Mouse (Mus musculus) left cerebral cortex, adult 11 months (tissue): ENCODE measurements around the gene Olfr735.

Source experiments
- DNase-seq: peaks from one replicate; pipeline ENCODE4 v3.0.0; 2022; ENCODE audit warnings: low spot score

Gene Olfr735

GRCm38 (mm10) chr14:50348796-50349195 is at the start of gene Olfr735:
Gene Olfr735, minus strand, starts transcription at chr14:50348872.
- no peak for DNase-seq

DNA sequence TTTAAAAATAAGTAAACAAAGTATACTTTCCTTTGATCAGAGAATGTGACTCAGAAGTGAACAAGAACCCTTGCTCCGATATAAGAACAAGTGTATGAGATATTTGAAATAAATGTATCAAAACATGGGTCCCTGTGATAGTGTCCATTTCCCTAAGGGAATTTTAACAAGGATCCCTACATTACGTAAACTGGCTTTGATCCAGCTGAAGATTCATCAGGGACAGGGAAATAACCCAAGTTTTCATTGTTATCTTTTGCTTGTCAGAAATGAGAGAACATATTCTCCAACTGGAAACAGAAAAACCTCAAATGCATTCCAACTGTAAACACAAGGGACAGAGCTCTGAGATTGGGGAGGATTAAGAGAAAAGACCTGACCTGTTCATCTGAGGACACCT is 32.2 kb upstream of the Olfr735 start, which contains the start of gene Olfr736:
Gene Olfr736 (plus strand): TSS at position 301 of the 400 bp plus-strand sequence.
- no peak for DNase-seq

- no peak for DNase-seq
Observed at GRCm38 (mm10) chr14:50363561-50363960, 14.9 kb upstream of the Olfr735 start.

DNA sequence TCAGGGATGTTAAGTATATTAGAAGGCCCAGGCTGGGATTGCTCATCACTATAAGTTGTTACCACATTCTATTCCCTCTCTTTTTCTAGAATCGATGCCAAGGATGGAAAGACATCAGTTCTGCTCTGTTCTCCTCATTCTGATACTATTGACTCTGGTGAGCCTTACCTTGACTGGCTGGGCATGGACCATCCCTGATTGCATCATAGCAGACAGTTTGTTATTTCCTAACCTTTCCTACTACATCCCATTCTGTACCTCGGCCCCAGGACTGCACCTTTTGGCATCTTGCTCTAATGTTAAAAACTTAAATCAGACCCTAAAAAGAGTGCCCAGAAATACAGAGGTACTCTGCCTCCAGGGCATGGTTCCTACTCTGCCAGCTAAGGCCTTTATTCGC is 11.8 kb upstream of the Olfr735 start:
- DNase-seq, result no peak

- no peak for DNase-seq
Observed at GRCm38 (mm10) chr14:50357593-50357992, 8.9 kb upstream of the Olfr735 start, which contains the start of gene Tlr11. Gene Tlr11, plus strand, starts transcription at chr14:50357914.

GRCm38 (mm10) chr14:50356725-50357124 is 8.1 kb upstream of the Olfr735 start:
- no peak for DNase-seq

DNA sequence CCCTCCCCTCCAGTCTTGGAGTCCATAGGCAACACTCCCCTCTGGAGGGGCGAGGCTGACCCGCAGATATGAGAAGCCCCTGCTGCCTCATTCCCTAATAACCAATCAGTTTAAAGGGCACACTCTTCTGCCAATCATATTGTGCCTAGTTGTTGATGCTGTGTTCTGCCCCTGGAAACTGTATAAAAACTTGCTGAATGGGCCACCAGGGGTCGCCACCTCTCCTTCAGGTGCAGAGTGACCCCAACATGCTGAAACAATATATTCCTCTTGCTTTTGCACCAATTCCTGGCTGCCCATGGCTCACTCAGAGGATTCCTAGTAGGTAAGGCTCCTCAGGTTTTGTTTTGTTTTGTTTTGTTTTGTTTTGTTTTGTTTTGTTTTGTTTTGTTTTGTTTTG is 3.8 kb upstream of the Olfr735 start:
- no peak for DNase-seq

DNA sequence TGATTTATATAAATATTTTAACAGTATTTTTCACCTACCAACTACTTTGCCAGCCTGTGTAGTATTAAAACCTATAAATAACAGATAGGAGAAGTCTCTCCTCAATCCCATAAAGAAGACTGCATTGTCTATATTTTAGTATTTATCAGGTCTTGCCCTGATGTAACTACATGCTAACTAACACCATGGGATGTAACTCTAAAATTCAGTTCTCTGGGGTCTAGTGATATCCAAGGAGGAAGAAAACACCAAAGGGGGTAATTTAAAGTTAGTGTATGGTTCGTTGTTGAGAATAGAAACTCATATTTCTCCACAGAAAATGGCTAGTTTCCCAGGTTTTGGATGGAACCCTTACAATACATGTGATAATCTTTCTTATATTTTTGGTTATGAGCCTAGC is 22.0 kb downstream of the Olfr735 start, which contains the start of gene Olfr734:
Gene Olfr734 (minus strand): TSS at position 101 of the 400 bp plus-strand sequence.
- no peak for DNase-seq

- no peak for DNase-seq
Observed at GRCm38 (mm10) chr14:50301422-50301821, 47.2 kb downstream of the Olfr735 start, which contains the start of gene Olfr733. Gene Olfr733, minus strand, starts transcription at chr14:50301522.
